Mouse (Mus musculus) small intestine, adult 2 months (tissue): ENCODE data around the gene Ccdc186.

Experiments
- CTCF ChIP-seq: fragments of 200-500 bp; IDR thresholded peaks from 2 replicates; pipeline ENCODE4 v1.5.1; 2012; ENCODE audit warnings: low read depth, mild to moderate bottlenecking, control low read depth, inconsistent platforms, low read length, moderate library complexity, mixed read lengths; ENCODE audit not compliant: insufficient replicate concordance, insufficient read length; ENCODE audit errors: extremely low read depth
- POLR2A ChIP-seq: fragments of 200-500 bp; IDR thresholded peaks from 2 replicates; pipeline ENCODE4 v1.6.1; 2012; ENCODE audit warnings: low read depth, mild to moderate bottlenecking, control low read depth, inconsistent platforms, low read length, moderate library complexity

- no peak for TF ChIP-seq CTCF
- no peak for TF ChIP-seq POLR2A
These were observed 4.1 kb upstream of the Ccdc186 start, which contains the start of gene Tdrd1 for GRCm38 (mm10) chr19:56826047-56826631.
